In the genomic region with DNA sequence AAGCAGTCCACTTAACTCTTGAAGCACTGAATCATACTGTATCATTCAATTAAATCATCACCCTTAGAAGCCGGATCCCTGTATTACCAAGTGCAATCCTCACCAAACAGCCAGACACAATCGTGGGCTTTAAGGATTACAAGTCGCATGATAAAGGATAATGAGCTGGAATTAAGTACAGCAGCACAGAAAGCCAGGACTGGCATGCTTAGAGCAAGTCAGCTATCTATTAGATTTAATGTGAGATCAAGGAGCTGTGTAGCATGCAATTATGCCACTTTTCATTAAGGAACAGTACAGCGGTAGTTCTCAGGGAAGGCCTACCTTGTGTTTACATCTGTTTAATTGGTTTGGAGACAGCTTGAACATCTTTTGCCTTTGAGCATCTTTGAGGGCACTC, we compare ENCODE assay signal across 22 mouse cellular contexts.
"Had no signal": no experiment of that assay in that cellular context is flagged by ENCODE, and none has a peak within 500 bp of the region (broad histone marks: within the 10 kb centered on the region; RNA-seq: fewer than 3 reads in every experiment).

No protein-coding gene starts in this region.

- H3K9me3 ChIP-seq: limb, embryonic 10.5 days; limb, embryonic 13.5 days; liver, embryonic 12.5 days; liver, embryonic 15.5 days; lung, embryonic 15.5 days; neural tube, embryonic 12.5 days; stomach, embryonic 15.5 days had no signal

- H3K4me1 ChIP-seq: limb, embryonic 13.5 days; liver, embryonic 12.5 days; liver, embryonic 15.5 days; lung, embryonic 15.5 days; neural tube, embryonic 12.5 days; stomach, embryonic 15.5 days had no signal

- H3K9ac ChIP-seq: limb, embryonic 13.5 days; liver, embryonic 12.5 days; liver, embryonic 15.5 days; lung, embryonic 15.5 days; neural tube, embryonic 12.5 days; stomach, embryonic 15.5 days had no signal

- H3K36me3 ChIP-seq: limb, embryonic 10.5 days; limb, embryonic 13.5 days; liver, embryonic 12.5 days; liver, embryonic 15.5 days; lung, embryonic 15.5 days; neural tube, embryonic 12.5 days; stomach, embryonic 15.5 days had no signal

- ATAC-seq: intestine, postnatal 0 days; liver, embryonic 12.5 days; midbrain, embryonic 16.5 days had no signal

- H3K27ac ChIP-seq: kidney, postnatal 0 days; layer of hippocampus, adult 2 months; limb, embryonic 10.5 days; limb, embryonic 13.5 days; liver, embryonic 12.5 days; liver, embryonic 15.5 days; lung, embryonic 15.5 days; neural tube, embryonic 12.5 days; stomach, embryonic 15.5 days had no signal

- H3K27me3 ChIP-seq: limb, embryonic 13.5 days; liver, embryonic 12.5 days; liver, embryonic 15.5 days; lung, embryonic 15.5 days; neural tube, embryonic 12.5 days; stomach, embryonic 15.5 days had no signal

- H3K4me2 ChIP-seq: limb, embryonic 13.5 days; liver, embryonic 12.5 days; liver, embryonic 15.5 days; lung, embryonic 15.5 days; neural tube, embryonic 12.5 days; stomach, embryonic 15.5 days had no signal

- DNase-seq: kidney, adult 2 months; kidney, postnatal 25 days; layer of hippocampus, adult 9-11 months; liver; lung, adult 18-20 months; lung, postnatal 10 days; lung, postnatal 4 days; right cerebral cortex, adult 18-20 months; right cerebral cortex, postnatal 14 days; right cerebral cortex, postnatal 4 days; thymus, postnatal 25 days had no signal

- H3K4me3 ChIP-seq: layer of hippocampus, adult 2 months; limb, embryonic 10.5 days; limb, embryonic 13.5 days; liver, embryonic 12.5 days; liver, embryonic 15.5 days; lung, embryonic 15.5 days; neural tube, embryonic 12.5 days; stomach, embryonic 15.5 days had no signal
